Mouse (Mus musculus) stomach, embryonic 15.5 days (tissue): ENCODE results near the gene Pcbp2. TPM values are rescaled to one million over a fixed set of nuclear protein-coding genes. Genes with fewer than 3 reads are reported as not detected.

Source experiments
- ATAC-seq: fragments of 200-750 bp; cut with Nextera tagmentation; 2 replicates; pipeline ENCODE4 v1.8.0; 2017; ENCODE audit warnings: low read depth, moderate number of reproducible peaks, moderate TSS enrichment; ENCODE audit not compliant: insufficient read depth, low FRiP score
- H3K27ac ChIP-seq: fragments of 300-500 bp; sonication (generic); 2 replicates; pipeline ENCODE4 v1.5.1; 2015; ENCODE audit warnings: mild to moderate bottlenecking, inconsistent platforms
- H3K27me3 ChIP-seq: fragments of 300-500 bp; sonication (generic); replicated peaks from 2 replicates; pipeline ENCODE4 v1.6.1; 2015; ENCODE audit warnings: inconsistent platforms
- H3K36me3 ChIP-seq: fragments of 300-500 bp; sonication (generic); 2 replicates; pipeline ENCODE4 v1.6.1; 2015; ENCODE audit warnings: inconsistent platforms
- H3K4me1 ChIP-seq: fragments of 300-500 bp; sonication (generic); 2 replicates; pipeline ENCODE4 v1.6.1; 2015; ENCODE audit warnings: inconsistent platforms
- H3K4me2 ChIP-seq: fragments of 300-500 bp; sonication (generic); 2 replicates; pipeline ENCODE4 v1.6.1; 2015; ENCODE audit warnings: mild to moderate bottlenecking, inconsistent platforms
- H3K4me3 ChIP-seq: fragments of 300-500 bp; sonication (generic); replicated peaks from 2 replicates; pipeline ENCODE4 v1.5.1; 2015; ENCODE audit warnings: inconsistent platforms
- H3K9ac ChIP-seq: fragments of 300-500 bp; sonication (generic); 2 replicates; pipeline ENCODE4 v1.6.1; 2015; ENCODE audit warnings: inconsistent platforms
- H3K9me3 ChIP-seq: fragments of 300-500 bp; sonication (generic); 2 replicates; pipeline ENCODE4 v1.6.1; 2016; ENCODE audit warnings: inconsistent platforms
- WGBS: fragments of 180-500 bp; shearing (Covaris S2); methylation state at CpG from one replicate; pipeline ENCODE4 v1.1.7; 2015; 5-methylcytosine and 5-hydroxymethylcytosine counted together
- polyA plus RNA-seq: library from polyadenylated mRNA; unstranded; fragments of >200 nt; fragmentation: Nextera tagmentation; extraction: Ambion mirVana; gene quantifications from 2 replicates; pipeline ENCODE4 v1.2.1, GENCODE M21; 2015

The Pcbp2 gene
- polyA plus RNA-seq, 1 experiment from 2014 or later, result 182 TPM

- H3K4me3 ChIP-seq, result peak overlapping the region; percentile 88
- H3K9me3 ChIP-seq, result no peaks in the 10 kb centered on the region
- 1% methylated on average over 38 of the region's 67 CpGs for WGBS
- H3K36me3 ChIP-seq, result peaks cover 17% of the 10 kb centered on the region
- peaks cover 3% of the 10 kb centered on the region; the same call in 1 of the 2 replicates for H3K4me1 ChIP-seq
- ATAC-seq, result peak; percentile 54
- peak overlapping the region; percentile 97 for H3K27ac ChIP-seq
- H3K4me2 ChIP-seq, result peak overlapping the region; percentile 58
- no peaks in the 10 kb centered on the region for H3K27me3 ChIP-seq
- peak overlapping the region; percentile 93 for H3K9ac ChIP-seq
Measured at GRCm38 (mm10) chr15:102470605-102471294, 411 bp downstream of the Pcbp2 start.

GRCm38 (mm10) chr15:102471295-102471645 lies 931 bp downstream of the Pcbp2 start:
- Histone ChIP-seq H3K9ac (peak overlapping the region; percentile 93), H3K4me2 (peak overlapping the region; percentile 58), H3K36me3 (peaks cover 22% of the 10 kb centered on the region), H3K9me3 (no peaks in the 10 kb centered on the region), H3K4me1 (peaks cover 3% of the 10 kb centered on the region; the same call in 1 of the 2 replicates), H3K27ac (peak overlapping the region; percentile 97), H3K4me3 (peak overlapping the region; percentile 88), H3K27me3 (no peaks in the 10 kb centered on the region)
- ATAC-seq, result no peak
- WGBS, result under 1% methylated on average over 10 of the region's 10 CpGs

- no peaks in the 10 kb centered on the region for H3K9me3 ChIP-seq
- H3K4me1 ChIP-seq, result peaks cover 3% of the 10 kb centered on the region; the same call in 1 of the 2 replicates
- no peak overlapping the region for H3K27ac ChIP-seq
- no peak overlapping the region for H3K9ac ChIP-seq
- H3K4me3 ChIP-seq, result peak overlapping the region; percentile 88; the same call in 1 of the 2 replicates
- ATAC-seq, result no peak
- no peaks in the 10 kb centered on the region for H3K27me3 ChIP-seq
- H3K4me2 ChIP-seq, result peak overlapping the region; percentile 58
- H3K36me3 ChIP-seq, result peaks cover 25% of the 10 kb centered on the region
Measured at GRCm38 (mm10) chr15:102471727-102472126, 1.4 kb downstream of the Pcbp2 start.

- 67% methylated on average over 2 of the region's 2 CpGs for WGBS
- H3K4me2 ChIP-seq, result no peak overlapping the region
Measured at GRCm38 (mm10) chr15:102473246-102473645, 2.9 kb downstream of the Pcbp2 start.

GRCm38 (mm10) chr15:102474520-102474919 lies 4.2 kb downstream of the Pcbp2 start:
- no peak for ATAC-seq
- no peak overlapping the region for H3K27ac ChIP-seq
- H3K4me3 ChIP-seq, result no peak overlapping the region
- H3K4me1 ChIP-seq, result peaks cover 3% of the 10 kb centered on the region; the same call in 1 of the 2 replicates
- H3K4me2 ChIP-seq, result no peak overlapping the region
- no peaks in the 10 kb centered on the region for H3K27me3 ChIP-seq
- H3K9me3 ChIP-seq, result no peaks in the 10 kb centered on the region
- H3K36me3 ChIP-seq, result peaks cover 34% of the 10 kb centered on the region
- WGBS, result 88% methylated on average over 2 of the region's 2 CpGs
- H3K9ac ChIP-seq, result no peak overlapping the region

More at GRCm38 (mm10) chr15:102473246-102473645, 2.9 kb downstream of the Pcbp2 start:
- no peak for ATAC-seq
- H3K36me3 ChIP-seq, result peaks cover 32% of the 10 kb centered on the region
- H3K4me3 ChIP-seq, result no peak overlapping the region
- H3K4me1 ChIP-seq, result peaks cover 3% of the 10 kb centered on the region; the same call in 1 of the 2 replicates
- no peaks in the 10 kb centered on the region for H3K27me3 ChIP-seq
- H3K9me3 ChIP-seq, result no peaks in the 10 kb centered on the region
- H3K27ac ChIP-seq, result no peak overlapping the region
- no peak overlapping the region for H3K9ac ChIP-seq

GRCm38 (mm10) chr15:102483136-102483535 lies 12.8 kb downstream of the Pcbp2 start:
- Histone ChIP-seq H3K27me3 (no peaks in the 10 kb centered on the region), H3K4me1 (no peaks in the 10 kb centered on the region), H3K4me3 (no peak overlapping the region), H3K36me3 (peaks cover 49% of the 10 kb centered on the region), H3K9me3 (no peaks in the 10 kb centered on the region), H3K4me2 (no peak overlapping the region), H3K27ac (no peak overlapping the region), H3K9ac (no peak overlapping the region)
- 86% methylated on average over 3 of the region's 3 CpGs for WGBS
- ATAC-seq, result no peak

GRCm38 (mm10) chr15:102485853-102486252 lies 15.5 kb downstream of the Pcbp2 start:
- Histone ChIP-seq H3K27me3 (no peaks in the 10 kb centered on the region), H3K4me1 (no peaks in the 10 kb centered on the region), H3K9ac (no peak overlapping the region), H3K9me3 (no peaks in the 10 kb centered on the region), H3K27ac (no peak overlapping the region), H3K36me3 (peaks cover 69% of the 10 kb centered on the region), H3K4me3 (no peak overlapping the region), H3K4me2 (no peak overlapping the region)
- ATAC-seq, result no peak
- WGBS, result 93% methylated on average over 12 of the region's 12 CpGs

- Histone ChIP-seq H3K36me3 (peaks cover 67% of the 10 kb centered on the region), H3K4me1 (no peaks in the 10 kb centered on the region), H3K9ac (no peak overlapping the region), H3K4me3 (no peak overlapping the region), H3K27me3 (no peaks in the 10 kb centered on the region), H3K4me2 (no peak overlapping the region), H3K9me3 (no peaks in the 10 kb centered on the region), H3K27ac (no peak overlapping the region)
- ATAC-seq, result no peak
- WGBS, result 31% methylated on average over 1 of the region's 1 CpGs
Measured at GRCm38 (mm10) chr15:102487664-102488063, 17.3 kb downstream of the Pcbp2 start.

GRCm38 (mm10) chr15:102498322-102498721 lies 28.0 kb downstream of the Pcbp2 start:
- Histone ChIP-seq H3K4me2 (no peak overlapping the region), H3K36me3 (peaks cover 66% of the 10 kb centered on the region), H3K4me3 (no peak overlapping the region), H3K27ac (no peak overlapping the region), H3K27me3 (no peaks in the 10 kb centered on the region), H3K4me1 (no peaks in the 10 kb centered on the region), H3K9ac (no peak overlapping the region), H3K9me3 (no peaks in the 10 kb centered on the region)
- no peak for ATAC-seq
- WGBS, result 85% methylated on average over 3 of the region's 3 CpGs

- Histone ChIP-seq H3K9me3 (no peaks in the 10 kb centered on the region), H3K36me3 (peaks cover 64% of the 10 kb centered on the region), H3K4me1 (no peaks in the 10 kb centered on the region), H3K9ac (no peak overlapping the region), H3K27ac (no peak overlapping the region), H3K4me3 (no peak overlapping the region), H3K27me3 (no peaks in the 10 kb centered on the region), H3K4me2 (no peak overlapping the region)
- no peak for ATAC-seq
- 66% methylated on average over 3 of the region's 3 CpGs for WGBS
Measured at GRCm38 (mm10) chr15:102499370-102499769, 29.0 kb downstream of the Pcbp2 start.

GRCm38 (mm10) chr15:102499851-102500250 lies 29.5 kb downstream of the Pcbp2 start:
- Histone ChIP-seq H3K27me3 (no peaks in the 10 kb centered on the region), H3K4me3 (no peak overlapping the region), H3K36me3 (peaks cover 64% of the 10 kb centered on the region), H3K4me1 (no peaks in the 10 kb centered on the region), H3K4me2 (no peak overlapping the region), H3K9ac (no peak overlapping the region), H3K9me3 (no peaks in the 10 kb centered on the region), H3K27ac (no peak overlapping the region)
- no peak for ATAC-seq
- 82% methylated on average over 6 of the region's 6 CpGs for WGBS

GRCm38 (mm10) chr15:102500479-102500878 lies 30.1 kb downstream of the Pcbp2 start:
- Histone ChIP-seq H3K27me3 (no peaks in the 10 kb centered on the region), H3K9me3 (no peaks in the 10 kb centered on the region), H3K9ac (no peak overlapping the region), H3K4me2 (no peak overlapping the region), H3K4me1 (no peaks in the 10 kb centered on the region), H3K27ac (no peak overlapping the region), H3K4me3 (no peak overlapping the region), H3K36me3 (peaks cover 57% of the 10 kb centered on the region)
- no peak for ATAC-seq
- 88% methylated on average over 5 of the region's 5 CpGs for WGBS
